Mouse (Mus musculus) ES-Bruce4 (cell line): ENCODE data around the gene Cenpo. TPM values are rescaled to one million over a fixed set of nuclear protein-coding genes. Genes with fewer than 3 reads are reported as not detected.

ENCODE experiments used
- H3K27ac ChIP-seq: 2 replicates; pipeline ENCODE4 v1.5.1; 2012; ENCODE audit warnings: low read length, inconsistent platforms; ENCODE audit not compliant: insufficient read depth
- H3K27me3 ChIP-seq: 2 replicates; pipeline ENCODE4 v1.6.1; 2012; ENCODE audit warnings: mild to moderate bottlenecking, low read length, inconsistent platforms; ENCODE audit not compliant: control insufficient read depth, poor library complexity, insufficient read depth, severe bottlenecking
- H3K36me3 ChIP-seq: 2 replicates; pipeline ENCODE4 v1.6.1; 2012; ENCODE audit warnings: inconsistent platforms, mild to moderate bottlenecking, low read length, moderate library complexity; ENCODE audit not compliant: control insufficient read depth, poor library complexity, insufficient read depth, severe bottlenecking
- H3K4me1 ChIP-seq: one replicate; pipeline ENCODE4 v1.8.1; 2011; ENCODE audit warnings: low read length; ENCODE audit not compliant: control insufficient read depth, insufficient read depth
- H3K4me3 ChIP-seq: 2 replicates; pipeline ENCODE4 v1.5.1; 2011; ENCODE audit warnings: low read depth, mild to moderate bottlenecking, low read length
- H3K9ac ChIP-seq: 2 replicates; pipeline ENCODE4 v1.6.1; 2012; ENCODE audit warnings: low read depth, mild to moderate bottlenecking, inconsistent platforms; ENCODE audit not compliant: poor library complexity, severe bottlenecking
- H3K9me3 ChIP-seq: replicated peaks from 2 replicates; pipeline ENCODE4 v1.6.1; 2012; ENCODE audit warnings: mild to moderate bottlenecking, low read length, inconsistent platforms; ENCODE audit not compliant: control insufficient read depth, poor library complexity, insufficient read depth, severe bottlenecking
- CTCF ChIP-seq: IDR thresholded peaks from one replicate; pipeline ENCODE4 v1.8.1; 2011; ENCODE audit warnings: low read depth, low read length
- EP300 ChIP-seq: IDR thresholded peaks from 2 replicates; pipeline ENCODE4 v1.6.1; 2011; ENCODE audit warnings: low read depth, low read length; ENCODE audit not compliant: insufficient read depth
- POLR2A ChIP-seq: IDR thresholded peaks from one replicate; pipeline ENCODE4 v1.8.1; 2011; ENCODE audit warnings: low read length; ENCODE audit not compliant: insufficient read depth
- polyA plus RNA-seq: library from polyadenylated mRNA; stranded (reverse); fragments of >200 nt; gene quantifications from 2 replicates; pipeline ENCODE4 v1.2.4, GENCODE M21; 2011; ENCODE audit warnings: low read depth; ENCODE audit not compliant: missing spikeins, insufficient read depth, insufficient read length

Gene Cenpo
- polyA plus RNA-seq, 1 experiment: 27.0 TPM

GRCm38 (mm10) chr12:4206106-4206505 lies 28.0 kb downstream of the Cenpo start:
- H3K36me3 ChIP-seq: peaks cover 11% of the 10 kb centered on the region
- H3K4me3 ChIP-seq: no peak overlapping the region
- peaks cover 6% of the 10 kb centered on the region; the same call in 1 of the 2 replicates for H3K9me3 ChIP-seq

GRCm38 (mm10) chr12:4202206-4202605 lies 31.9 kb downstream of the Cenpo start:
- Histone ChIP-seq H3K27ac (no peak overlapping the region), H3K4me3 (no peak overlapping the region), H3K4me1 (peaks cover 2% of the 10 kb centered on the region), H3K27me3 (no peaks in the 10 kb centered on the region), H3K36me3 (no peaks in the 10 kb centered on the region), H3K9ac (no peak overlapping the region), H3K9me3 (no peaks in the 10 kb centered on the region)
- TF ChIP-seq POLR2A: no peak
- TF ChIP-seq EP300: no peak
- TF ChIP-seq CTCF: no peak

More at GRCm38 (mm10) chr12:4206106-4206505, 28.0 kb downstream of the Cenpo start:
- Histone ChIP-seq H3K27ac (no peak overlapping the region), H3K4me1 (peaks cover 1% of the 10 kb centered on the region), H3K9ac (no peak overlapping the region), H3K27me3 (no peaks in the 10 kb centered on the region)
- TF ChIP-seq POLR2A (no peak), CTCF (no peak), EP300 (no peak)

- H3K9ac ChIP-seq: no peak overlapping the region
Measured at GRCm38 (mm10) chr12:4201454-4202200, 32.5 kb downstream of the Cenpo start.

GRCm38 (mm10) chr12:4199271-4199670 lies 34.8 kb downstream of the Cenpo start:
- no peak overlapping the region for H3K27ac ChIP-seq
- no peaks in the 10 kb centered on the region for H3K27me3 ChIP-seq
- TF ChIP-seq POLR2A: no peak
- TF ChIP-seq EP300: no peak
- no peak for TF ChIP-seq CTCF
- H3K4me3 ChIP-seq: no peak overlapping the region
- H3K9ac ChIP-seq: no peak overlapping the region
- H3K9me3 ChIP-seq: no peaks in the 10 kb centered on the region
- peaks cover 4% of the 10 kb centered on the region for H3K4me1 ChIP-seq
- H3K36me3 ChIP-seq: no peaks in the 10 kb centered on the region

More at GRCm38 (mm10) chr12:4201454-4202200, 32.5 kb downstream of the Cenpo start:
- H3K9me3 ChIP-seq: no peaks in the 10 kb centered on the region
- H3K4me1 ChIP-seq: peaks cover 2% of the 10 kb centered on the region
- H3K27ac ChIP-seq: no peak overlapping the region
- no peaks in the 10 kb centered on the region for H3K27me3 ChIP-seq
- TF ChIP-seq EP300 (no peak), CTCF (no peak), POLR2A (no peak)
- no peaks in the 10 kb centered on the region for H3K36me3 ChIP-seq
- H3K4me3 ChIP-seq: no peak overlapping the region

DNA sequence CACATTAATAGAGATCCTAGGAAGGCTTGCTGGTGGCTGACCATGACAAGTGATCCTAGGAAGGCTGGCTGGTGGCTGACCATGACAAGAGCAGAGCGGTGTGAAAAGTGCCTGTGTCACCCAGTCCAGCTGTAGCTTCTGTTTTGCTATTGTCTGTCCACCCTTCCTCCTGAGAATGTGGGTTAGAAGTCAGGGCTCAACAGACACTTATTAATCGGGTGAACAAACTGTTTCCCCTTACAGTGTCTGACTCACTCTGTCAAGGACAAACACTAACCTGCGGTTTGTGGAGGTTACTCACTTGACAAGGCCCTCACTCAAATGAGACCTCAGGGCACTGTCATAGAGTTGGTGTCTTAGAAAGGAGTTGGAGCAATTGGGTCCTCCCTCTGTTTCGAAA lies 35.4 kb downstream of the Cenpo start:
- Histone ChIP-seq H3K27me3 (no peaks in the 10 kb centered on the region), H3K9ac (no peak overlapping the region), H3K36me3 (no peaks in the 10 kb centered on the region), H3K4me3 (no peak overlapping the region), H3K27ac (no peak overlapping the region), H3K4me1 (peaks cover 4% of the 10 kb centered on the region), H3K9me3 (no peaks in the 10 kb centered on the region)
- TF ChIP-seq EP300 (no peak), POLR2A (no peak), CTCF (no peak)

DNA sequence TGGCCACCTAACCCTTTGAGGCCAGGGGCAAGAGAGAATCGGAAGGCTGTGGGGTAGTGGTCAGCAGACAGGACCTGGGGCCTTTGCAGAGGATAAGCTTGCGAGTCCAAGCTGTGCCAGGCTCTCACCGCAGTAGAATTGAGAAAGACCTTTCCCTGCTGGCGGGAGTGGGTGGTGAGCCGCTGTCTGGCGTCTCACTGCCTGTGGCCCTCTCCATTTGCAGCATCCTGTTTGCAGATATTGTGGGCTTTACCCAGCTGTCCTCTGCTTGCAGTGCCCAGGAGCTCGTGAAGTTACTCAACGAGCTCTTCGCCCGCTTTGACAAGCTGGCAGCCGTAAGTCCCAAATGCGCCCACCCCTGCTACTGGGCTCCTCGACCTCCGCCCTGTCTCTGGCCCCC lies 39.5 kb downstream of the Cenpo start:
- TF ChIP-seq CTCF: no peak
- no peak for TF ChIP-seq POLR2A
- TF ChIP-seq EP300: no peak
- no peaks in the 10 kb centered on the region for H3K36me3 ChIP-seq
- H3K9me3 ChIP-seq: no peaks in the 10 kb centered on the region
- H3K4me1 ChIP-seq: peaks cover 2% of the 10 kb centered on the region
- no peak overlapping the region for H3K27ac ChIP-seq
- H3K27me3 ChIP-seq: no peaks in the 10 kb centered on the region
- no peak overlapping the region for H3K9ac ChIP-seq
- H3K4me3 ChIP-seq: no peak overlapping the region
